Mouse (Mus musculus) erythroblast, embryonic 14.5 days (primary cell): ENCODE data around the gene Slc13a1.

Experiments used
- GATA1 ChIP-seq: IDR thresholded peaks from 2 replicates; pipeline ENCODE4 v1.6.1; 2012; ENCODE audit warnings: low read length, inconsistent platforms, mixed read lengths
- TAL1 ChIP-seq: IDR thresholded peaks from 3 replicates; pipeline ENCODE4 v1.6.1; 2012; ENCODE audit warnings: low read length, inconsistent platforms, mixed read lengths

DNA sequence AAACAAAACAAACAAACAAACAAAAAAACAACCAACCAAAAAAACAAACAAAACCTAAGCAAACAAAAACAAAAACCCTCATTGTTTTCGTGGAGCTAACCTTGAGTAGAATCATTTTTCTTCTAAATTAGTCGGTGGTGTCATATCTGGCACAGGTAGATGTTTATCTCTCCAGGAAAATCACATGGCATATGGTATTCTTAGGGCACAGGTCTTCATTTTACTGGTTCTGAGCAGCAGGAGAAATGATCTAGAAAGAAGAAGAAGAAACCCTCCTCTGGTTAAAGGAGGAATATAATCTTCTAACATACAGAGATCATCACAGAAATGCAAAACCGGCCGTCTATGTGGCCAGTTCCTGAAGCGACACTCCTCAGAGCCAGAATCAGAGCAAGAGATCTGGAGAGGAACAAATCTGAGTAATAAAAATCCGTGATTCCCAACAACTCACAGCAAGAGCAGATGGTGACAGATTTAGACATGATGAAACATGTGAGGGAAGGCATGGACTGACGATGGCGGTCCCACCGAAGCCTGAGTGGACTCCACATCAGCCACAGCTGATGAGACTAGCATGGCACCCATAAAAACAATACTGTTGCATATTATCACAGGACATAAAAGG lies 113.7 kb downstream of the Slc13a1 start:
- no peak for TF ChIP-seq TAL1
- no peak for TF ChIP-seq GATA1
